Mouse (Mus musculus) cerebellum, postnatal 25 days (tissue): ENCODE results near the gene Serpind1.

Source experiments
- DNase-seq, 2 experiments: peaks; one replicate each; pipeline ENCODE4 v3.0.0; 2021; ENCODE audit warnings: mixed read lengths in 2 of 2

Serpind1 gene

DNA sequence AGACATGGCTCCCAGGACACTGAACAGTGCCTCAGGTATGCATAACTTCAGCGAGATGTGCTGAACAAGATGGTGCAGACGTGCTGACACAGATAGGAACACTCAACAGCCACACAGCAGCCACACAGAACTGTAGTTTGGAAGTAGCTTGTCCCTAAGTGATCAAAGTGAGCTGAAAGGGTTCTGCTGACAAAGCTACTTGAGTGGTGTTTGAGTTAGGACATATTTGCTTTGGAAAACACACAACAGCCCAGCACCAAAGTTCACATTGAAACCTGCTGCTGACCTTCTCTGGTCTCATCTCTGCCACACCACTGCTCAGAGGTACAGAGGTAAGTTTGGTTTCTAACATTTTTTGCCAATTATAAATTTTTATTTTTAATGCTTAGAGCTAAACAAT is at the start of gene Serpind1:
Serpind1 (plus strand) TSS at position 256 of the 400 bp plus-strand sequence.
- no peak for DNase-seq

DNA sequence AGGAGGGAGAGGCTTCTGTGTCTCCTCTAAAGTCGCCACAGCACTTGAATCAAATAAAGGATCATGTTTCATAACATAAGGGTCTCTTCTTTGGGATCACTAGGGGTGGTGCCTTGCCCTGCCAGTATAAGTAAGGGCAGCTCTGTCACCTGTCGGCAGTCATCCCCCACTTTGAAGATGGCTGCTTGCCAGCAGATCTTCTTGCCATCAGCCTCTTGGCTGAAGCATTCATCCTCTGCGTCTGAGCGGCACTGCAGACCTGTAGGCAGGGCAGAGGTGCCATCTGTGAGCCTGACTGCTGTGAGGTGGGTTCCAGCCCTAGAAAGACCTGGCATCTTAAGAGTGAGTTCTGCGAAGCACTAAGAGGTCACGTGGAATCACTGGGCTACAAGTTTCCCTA is 48.0 kb upstream of the Serpind1 start:
- peak; percentile 34 to 58 for DNase-seq

DNA sequence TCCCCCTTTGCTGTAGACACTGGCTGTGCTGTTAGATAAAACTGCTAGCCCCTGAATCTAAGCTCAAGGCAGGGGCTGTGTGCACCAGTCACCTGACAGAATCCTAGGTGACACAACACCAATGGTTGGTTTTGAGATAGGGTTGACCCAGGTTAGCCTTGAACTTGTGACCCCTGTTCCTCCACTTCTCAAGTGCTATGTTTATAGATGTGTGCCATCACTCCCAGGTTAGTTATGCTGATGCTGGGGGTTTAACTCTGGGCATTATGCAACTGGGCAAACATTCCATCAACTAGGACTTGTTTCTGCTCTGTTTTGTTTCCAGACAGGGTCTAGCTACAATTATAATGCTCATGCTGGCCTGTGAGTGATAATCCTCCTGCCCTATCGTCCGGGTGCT is 44.1 kb upstream of the Serpind1 start:
- no peak for DNase-seq

GRCm38 (mm10) chr16:17291016-17291415 is 40.2 kb upstream of the Serpind1 start:
- DNase-seq = no peak

DNA sequence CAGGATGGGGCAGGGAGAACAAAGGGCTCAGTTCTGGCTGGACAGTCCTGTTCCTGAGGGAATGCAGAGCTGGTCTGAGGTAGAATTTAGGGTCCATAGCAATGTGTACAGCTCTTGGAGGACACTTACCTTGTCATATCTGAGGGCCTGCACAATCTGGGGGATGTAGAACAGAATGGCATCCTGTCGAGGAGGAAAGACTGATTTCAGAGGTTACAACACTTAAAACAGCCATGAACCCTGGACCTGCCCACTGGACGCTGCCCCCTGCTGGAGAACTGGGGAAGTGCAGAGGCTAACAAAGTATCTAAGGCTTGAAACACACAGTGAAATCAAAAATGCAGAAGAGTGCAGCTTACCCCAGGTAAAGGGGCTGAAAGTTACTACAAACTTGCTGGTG is 38.4 kb upstream of the Serpind1 start:
- peak; percentile 76 to 87 for DNase-seq

- DNase-seq = no peak
Measured at GRCm38 (mm10) chr16:17300818-17301217, 30.4 kb upstream of the Serpind1 start.

DNA sequence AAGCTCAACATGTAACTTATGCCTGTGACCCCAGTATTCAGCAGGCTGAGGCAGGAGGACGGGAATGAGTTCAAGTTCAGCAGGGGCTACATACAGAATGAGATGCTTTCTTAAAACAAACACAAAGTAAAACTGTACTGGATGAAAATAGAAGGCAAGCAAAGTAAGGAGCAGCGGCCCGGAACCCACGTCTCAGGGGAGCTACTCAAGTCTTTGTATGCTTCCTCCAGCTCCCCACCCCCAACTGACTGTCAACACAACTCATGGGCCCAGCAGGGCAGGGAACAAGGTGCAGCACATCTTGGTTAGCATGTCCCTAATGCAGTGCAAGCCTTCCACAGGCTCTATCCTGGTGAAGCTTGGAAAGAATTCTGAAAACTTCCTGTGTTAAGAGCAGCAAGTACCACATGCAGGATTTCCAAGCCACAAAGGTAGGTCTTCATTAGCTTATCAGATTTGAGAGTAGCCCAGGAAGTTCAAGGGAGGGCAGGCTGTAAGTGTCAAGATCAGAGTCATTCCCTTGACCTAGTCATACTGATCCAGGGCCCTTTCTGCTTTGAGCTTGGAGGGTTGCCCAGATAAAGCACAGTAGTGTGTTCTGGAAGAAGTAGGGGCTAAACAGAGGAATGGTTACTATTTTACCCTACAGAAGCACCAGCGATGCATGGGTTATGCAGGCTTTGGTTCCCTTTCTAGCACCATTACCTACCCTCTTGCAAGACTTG is 27.5 kb upstream of the Serpind1 start:
- DNase-seq = no peak

GRCm38 (mm10) chr16:17307461-17307860 is 23.7 kb upstream of the Serpind1 start:
- no peak for DNase-seq

DNA sequence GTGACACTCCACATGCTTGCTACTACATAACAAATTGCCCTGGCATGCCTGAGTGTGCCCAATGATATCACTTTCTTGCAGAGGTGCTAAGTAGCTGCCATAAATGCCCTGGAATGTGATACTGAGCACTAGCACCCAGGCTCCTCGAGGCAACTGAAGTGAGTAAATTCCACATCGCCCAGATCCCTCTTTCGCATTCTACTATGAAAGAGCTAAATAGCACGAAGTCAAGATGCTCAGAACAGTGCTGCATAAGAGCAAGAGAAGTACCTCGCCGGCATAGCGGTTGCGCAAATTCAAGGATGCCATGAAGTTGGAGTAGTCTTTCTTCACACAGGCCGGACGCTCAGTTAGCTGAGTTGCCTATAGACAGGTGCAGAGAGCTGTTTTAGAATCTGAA is 22.1 kb upstream of the Serpind1 start:
- no peak for DNase-seq

DNA sequence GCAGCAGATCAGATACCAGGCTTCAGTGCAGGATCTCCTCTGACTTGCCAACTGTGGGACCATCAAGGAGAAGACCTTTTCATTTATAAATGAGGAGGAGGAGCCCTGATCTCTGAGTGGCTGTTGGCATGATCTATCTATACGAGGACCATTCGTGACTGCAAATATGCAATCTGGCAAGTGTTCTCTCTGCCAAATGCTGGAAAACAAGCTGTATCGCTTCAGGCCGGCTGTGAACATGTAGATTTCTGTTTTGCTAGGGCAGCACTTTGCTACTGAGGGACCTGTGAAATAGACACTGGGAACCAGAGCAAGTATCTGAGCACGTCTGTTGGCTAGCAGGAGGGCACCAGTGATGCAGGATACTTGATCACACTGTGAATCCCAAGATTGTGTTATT is 18.6 kb upstream of the Serpind1 start:
- DNase-seq = no peak

- DNase-seq = no peak
Measured at GRCm38 (mm10) chr16:17316554-17316953, 14.6 kb upstream of the Serpind1 start.

DNA sequence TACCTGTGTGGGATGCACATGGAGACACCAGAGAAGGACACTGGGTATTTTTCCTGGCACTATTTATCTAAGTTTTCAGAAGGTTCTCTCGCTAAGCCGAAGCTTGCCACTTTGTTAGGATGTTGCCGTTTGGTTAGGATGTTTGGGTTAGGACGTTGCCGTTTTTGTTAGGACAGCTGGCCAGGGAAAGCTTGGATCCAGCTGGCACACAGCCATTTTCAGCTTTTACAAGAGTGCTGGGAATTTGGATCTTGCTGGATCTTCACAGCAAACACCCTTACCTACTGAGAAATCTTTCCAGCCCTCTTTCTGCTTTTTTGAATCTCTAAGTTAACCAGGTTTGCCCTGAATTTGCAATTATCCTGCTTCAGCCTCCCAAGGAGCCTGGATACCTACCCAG is 9.7 kb upstream of the Serpind1 start:
- DNase-seq = peak in 1 of 2 experiments; percentile 29

GRCm38 (mm10) chr16:17324745-17325144 is 6.4 kb upstream of the Serpind1 start:
- no peak for DNase-seq

- DNase-seq = no peak
Measured at GRCm38 (mm10) chr16:17326064-17326463, 5.1 kb upstream of the Serpind1 start.

- DNase-seq = no peak
Measured at GRCm38 (mm10) chr16:17329848-17330570, 1.2 kb upstream of the Serpind1 start.

DNA sequence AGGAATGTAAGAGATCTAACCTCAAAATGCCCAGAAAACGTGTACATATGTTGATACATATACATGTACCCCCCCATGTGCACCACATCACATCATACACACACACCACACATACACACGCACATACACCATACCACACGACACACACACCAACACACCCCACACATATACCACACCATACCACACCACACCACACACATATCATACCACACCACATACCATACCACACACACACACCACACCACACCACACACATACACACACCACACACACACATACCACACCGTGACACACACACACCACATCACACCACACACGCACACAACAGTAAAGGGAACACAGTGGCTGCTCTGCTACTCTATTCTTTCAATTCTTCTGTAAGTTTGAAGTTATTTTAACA is 684 bp downstream of the Serpind1 start:
- no peak for DNase-seq

GRCm38 (mm10) chr16:17334574-17334973 is 3.4 kb downstream of the Serpind1 start:
- DNase-seq = no peak

- DNase-seq = no peak
Measured at GRCm38 (mm10) chr16:17336089-17336488, 4.9 kb downstream of the Serpind1 start.

DNA sequence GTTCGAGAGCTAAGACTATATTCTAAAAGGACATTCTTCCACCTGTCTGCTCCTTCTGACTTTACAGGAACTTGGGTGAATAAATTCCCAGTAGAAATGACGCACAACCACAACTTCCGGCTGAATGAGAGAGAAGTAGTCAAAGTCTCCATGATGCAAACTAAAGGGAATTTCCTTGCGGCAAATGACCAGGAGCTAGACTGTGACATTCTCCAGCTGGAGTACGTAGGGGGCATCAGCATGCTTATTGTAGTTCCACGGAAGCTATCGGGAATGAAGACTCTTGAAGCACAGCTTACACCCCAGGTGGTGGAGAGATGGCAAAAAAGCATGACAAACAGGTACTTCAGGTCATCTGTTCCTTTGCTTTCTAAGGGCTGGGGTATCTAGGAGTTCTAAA is 8.5 kb downstream of the Serpind1 start:
- no peak for DNase-seq

DNA sequence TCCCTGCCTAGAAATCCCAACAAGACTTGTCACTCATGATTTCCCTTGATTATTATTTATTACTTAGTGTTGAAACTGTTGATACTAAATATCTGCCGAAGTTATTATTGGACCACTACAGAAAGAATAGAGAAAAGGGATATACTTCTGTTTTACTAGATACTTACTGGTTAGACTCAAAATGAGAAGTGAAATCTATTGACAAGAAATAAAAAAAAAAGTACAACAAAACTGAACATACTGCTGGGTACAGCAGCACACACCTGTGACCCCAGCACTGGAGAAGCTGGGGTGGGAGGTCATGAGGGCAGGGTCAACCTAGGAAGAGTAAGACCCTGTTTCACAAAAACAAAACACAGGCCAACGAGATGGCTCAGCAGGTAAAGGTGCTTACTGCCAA is 9.5 kb downstream of the Serpind1 start:
- DNase-seq = no peak

DNA sequence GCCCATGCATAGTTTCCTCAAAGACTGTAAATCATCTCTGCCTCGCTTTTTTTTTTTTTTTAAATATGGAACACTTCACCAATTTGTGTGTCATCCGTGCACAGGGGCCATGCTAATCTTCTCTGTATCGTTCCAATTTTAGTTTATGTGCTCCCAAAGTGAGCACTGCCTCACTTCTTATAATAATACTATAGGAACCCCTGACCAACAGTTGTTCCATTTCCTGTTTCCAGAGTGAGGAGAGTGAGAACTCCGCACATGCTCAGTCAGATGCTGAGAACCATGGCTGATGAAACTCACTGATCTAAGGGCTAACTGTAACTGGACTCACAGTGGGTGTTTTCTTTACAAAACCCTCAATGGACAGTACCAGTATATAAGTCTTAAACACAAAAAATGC is 10.7 kb downstream of the Serpind1 start:
- no peak for DNase-seq

GRCm38 (mm10) chr16:17345141-17345812 is 14.1 kb downstream of the Serpind1 start:
- DNase-seq = no peak

GRCm38 (mm10) chr16:17345813-17346155 is 14.6 kb downstream of the Serpind1 start:
- no peak for DNase-seq

DNA sequence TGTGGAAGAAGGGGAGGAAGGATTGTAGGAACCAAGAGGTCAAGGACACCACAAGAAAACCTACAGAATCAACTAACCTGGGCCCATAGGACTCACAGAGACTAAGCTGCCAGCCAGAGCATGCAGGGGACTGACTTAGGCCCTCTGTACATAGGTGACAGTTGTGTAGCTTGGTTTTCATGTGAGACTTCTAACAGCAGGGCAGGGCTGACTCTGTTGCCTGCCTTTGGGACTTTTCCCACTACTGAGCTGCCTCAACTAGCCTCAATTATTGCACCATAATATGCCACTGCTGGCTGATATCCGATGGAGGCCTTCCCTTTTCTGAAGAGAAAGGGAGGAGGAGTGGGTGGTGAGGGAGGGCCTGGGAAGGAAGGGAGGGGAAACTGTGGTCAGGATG is 15.6 kb downstream of the Serpind1 start:
- DNase-seq = no peak
